19 mouse cellular contexts compared by ENCODE assay signal in genomic region chr8:8491908-8492307, GRCm38 (mm10).
A peak's percentile ranks its signal among the peaks of the same experiment; 100 is the strongest.
DNase-seq lines count a peak whose midpoint lies in the region; ATAC-seq and TF ChIP-seq lines count a peak whose summit lies in the region.
"Had no signal": no experiment of that assay in that cellular context is flagged by ENCODE, and none has a peak within 500 bp of the region (broad histone marks: within the 10 kb centered on the region; RNA-seq: fewer than 3 reads in every experiment).

No protein-coding gene starts in this region.

- H3K4me2 ChIP-seq in forebrain, postnatal 0 days (ENCODE audit: low read depth), result no peak overlapping the region
- no peak overlapping the region for H3K4me2 ChIP-seq in forebrain, embryonic 16.5 days (ENCODE audit: low read length)
- no peak overlapping the region for H3K4me2 ChIP-seq in midbrain, embryonic 11.5 days
- no peak overlapping the region for H3K4me2 ChIP-seq in midbrain, embryonic 16.5 days (ENCODE audit: low read length)
- H3K4me2 ChIP-seq: embryonic facial prominence, embryonic 12.5 days; forebrain, embryonic 12.5 days; forebrain, embryonic 15.5 days had no signal

- no peak overlapping the region for H3K4me3 ChIP-seq in forebrain, postnatal 0 days (ENCODE audit: low read depth, low read length)
- no peak overlapping the region for H3K4me3 ChIP-seq in forebrain, embryonic 16.5 days (replicated peaks; ENCODE audit: low read length)
- no peak overlapping the region for H3K4me3 ChIP-seq in midbrain, embryonic 11.5 days (ENCODE audit: low read depth, low read length)
- no peak overlapping the region for H3K4me3 ChIP-seq in midbrain, embryonic 16.5 days (ENCODE audit: low read depth, low read length)
- H3K4me3 ChIP-seq: embryonic facial prominence, embryonic 10.5 days; embryonic facial prominence, embryonic 12.5 days; forebrain, embryonic 12.5 days; forebrain, embryonic 15.5 days had no signal

- DNase-seq in forebrain, postnatal 0 days, result peak; percentile 31
- DNase-seq in heart, adult 11 months, result peak; percentile 57
- no peak for DNase-seq in heart, adult 8-10 months (ENCODE audit: low spot score)
- DNase-seq in midbrain, embryonic 11.5 days (ENCODE audit: low spot score, missing footprints), result peak; percentile 12
- DNase-seq in urinary bladder, postnatal 25 days (ENCODE audit: low spot score), result no peak
- DNase-seq: adrenal gland, adult 2 months; adrenal gland, postnatal 10 days; adrenal gland, postnatal 25 days; cerebellum, adult 11-12 months; cerebellum, adult 2 months; cerebellum, adult 9-10 months; cerebellum, postnatal 10 days; cerebellum, postnatal 25 days had no signal

- H3K4me1 ChIP-seq in forebrain, postnatal 0 days (ENCODE audit: insufficient read depth), result peaks cover 15% of the 10 kb centered on the region
- peaks cover 29% of the 10 kb centered on the region for H3K4me1 ChIP-seq in forebrain, embryonic 16.5 days (replicated peaks; ENCODE audit: control insufficient read depth, insufficient read depth, low read length)
- peaks cover 33% of the 10 kb centered on the region for H3K4me1 ChIP-seq in midbrain, embryonic 11.5 days (ENCODE audit: control insufficient read depth, insufficient read depth, low read length)
- peaks cover 23% of the 10 kb centered on the region for H3K4me1 ChIP-seq in midbrain, embryonic 16.5 days (ENCODE audit: control insufficient read depth, insufficient read depth, low read length)

- H3K36me3 ChIP-seq in forebrain, postnatal 0 days (ENCODE audit: insufficient read depth), result no peaks in the 10 kb centered on the region
- no peaks in the 10 kb centered on the region for H3K36me3 ChIP-seq in forebrain, embryonic 16.5 days (ENCODE audit: control insufficient read depth, insufficient read depth)
- no peaks in the 10 kb centered on the region for H3K36me3 ChIP-seq in midbrain, embryonic 11.5 days (ENCODE audit: control insufficient read depth, insufficient read depth, low read length)
- no peaks in the 10 kb centered on the region for H3K36me3 ChIP-seq in midbrain, embryonic 16.5 days (ENCODE audit: control insufficient read depth, insufficient read depth, low read length)
- H3K36me3 ChIP-seq: embryonic facial prominence, embryonic 10.5 days; embryonic facial prominence, embryonic 12.5 days; forebrain, embryonic 12.5 days; forebrain, embryonic 15.5 days had no signal

- TF ChIP-seq CTCF in forebrain, postnatal 0 days (IDR thresholded peaks at IDR 0.05; ENCODE audit: low read depth), result no peak

- no peaks in the 10 kb centered on the region for H3K27me3 ChIP-seq in forebrain, postnatal 0 days (ENCODE audit: insufficient read depth, low read length)
- H3K27me3 ChIP-seq in forebrain, embryonic 16.5 days (replicated peaks; ENCODE audit: control insufficient read depth, insufficient read depth, low read length), result no peaks in the 10 kb centered on the region
- H3K27me3 ChIP-seq in midbrain, embryonic 11.5 days (ENCODE audit: control insufficient read depth, insufficient read depth, low read length), result peaks cover 25% of the 10 kb centered on the region
- no peaks in the 10 kb centered on the region; the same call in 1 of the 2 replicates for H3K27me3 ChIP-seq in midbrain, embryonic 16.5 days (ENCODE audit: control insufficient read depth, insufficient read depth, low read depth, low read length)
- H3K27me3 ChIP-seq: forebrain, embryonic 15.5 days had no signal

- H3K27ac ChIP-seq in forebrain, postnatal 0 days (ENCODE audit: low read depth, low read length), result no peak overlapping the region
- no peak overlapping the region for H3K27ac ChIP-seq in forebrain, embryonic 16.5 days (ENCODE audit: low read length)
- no peak overlapping the region for H3K27ac ChIP-seq in midbrain, embryonic 11.5 days (ENCODE audit: low read depth, low read length)
- no peak overlapping the region for H3K27ac ChIP-seq in midbrain, embryonic 16.5 days (ENCODE audit: low read length)
- H3K27ac ChIP-seq: embryonic facial prominence, embryonic 10.5 days; embryonic facial prominence, embryonic 12.5 days; forebrain, embryonic 12.5 days; forebrain, embryonic 15.5 days had no signal

- no peak overlapping the region for H3K9ac ChIP-seq in forebrain, postnatal 0 days
- H3K9ac ChIP-seq in forebrain, embryonic 16.5 days (replicated peaks; ENCODE audit: low read depth, low read length), result no peak overlapping the region
- H3K9ac ChIP-seq in midbrain, embryonic 11.5 days (ENCODE audit: low read length), result no peak overlapping the region
- no peak overlapping the region for H3K9ac ChIP-seq in midbrain, embryonic 16.5 days (ENCODE audit: low read depth, low read length)
- H3K9ac ChIP-seq: embryonic facial prominence, embryonic 12.5 days; forebrain, embryonic 12.5 days; forebrain, embryonic 15.5 days had no signal

- ATAC-seq in forebrain, postnatal 0 days, result no peak
- no peak for ATAC-seq in forebrain, embryonic 16.5 days
- no peak for ATAC-seq in midbrain, embryonic 11.5 days (ENCODE audit: low FRiP score)
- ATAC-seq in midbrain, embryonic 16.5 days, result no peak
- ATAC-seq: forebrain, embryonic 15.5 days had no signal

- WGBS in forebrain, postnatal 0 days, result 77% methylated on average over 2 of the region's 2 CpGs
- WGBS in forebrain, embryonic 16.5 days, result 85% methylated on average over 2 of the region's 2 CpGs
- WGBS in midbrain, embryonic 11.5 days, result 84% methylated on average over 2 of the region's 2 CpGs
- 89% methylated on average over 2 of the region's 2 CpGs for WGBS in midbrain, embryonic 16.5 days

- H3K9me3 ChIP-seq in forebrain, postnatal 0 days (ENCODE audit: low read length), result no peaks in the 10 kb centered on the region
- H3K9me3 ChIP-seq in forebrain, embryonic 16.5 days (ENCODE audit: control insufficient read depth, low read length), result no peaks in the 10 kb centered on the region
- no peaks in the 10 kb centered on the region; the same call in 1 of the 2 replicates for H3K9me3 ChIP-seq in midbrain, embryonic 11.5 days (ENCODE audit: control insufficient read depth, low read length)
- no peaks in the 10 kb centered on the region for H3K9me3 ChIP-seq in midbrain, embryonic 16.5 days (replicated peaks; ENCODE audit: control insufficient read depth, low read length, poor library complexity, severe bottlenecking)
- H3K9me3 ChIP-seq: embryonic facial prominence, embryonic 10.5 days; forebrain, embryonic 12.5 days; forebrain, embryonic 15.5 days had no signal

Comparison
In these comparisons a context has a peak if more than half of its experiments do, and no peak if none do; other contexts are left out.
1. DNase-seq: peak in forebrain, postnatal 0 days (single experiment), heart, adult 11 months (single experiment) and midbrain, embryonic 11.5 days (single experiment); none in heart, adult 8-10 months (single experiment) and urinary bladder, postnatal 25 days (single experiment).